Mouse (Mus musculus): ENCODE measurements at regions not wholly inside any gene's neighbourhood (a gene's known extent, or its start where the extent isn't known, plus 50 kb on each side); places are given as distances from the start of the nearest gene placed in this dataset.

DNA sequence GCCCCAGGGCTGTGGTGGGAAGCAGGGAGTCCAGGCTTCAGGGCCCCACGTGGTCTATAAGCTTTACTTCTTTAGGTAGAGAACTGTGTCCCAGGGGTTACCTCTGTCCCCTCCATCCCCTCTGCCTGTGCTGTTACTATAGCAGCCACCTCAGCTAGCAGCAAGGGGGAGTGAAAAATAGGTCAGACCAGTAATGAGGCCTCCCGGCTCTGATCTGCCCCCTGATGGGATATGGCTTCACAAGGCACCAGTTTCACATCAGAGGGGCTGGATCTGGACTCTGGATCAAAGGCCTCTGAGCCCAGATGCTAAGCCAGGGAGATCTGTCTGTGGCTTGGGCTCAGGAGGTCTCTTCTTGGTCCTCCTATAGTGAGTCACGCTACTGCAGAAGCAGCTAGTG lies 184.5 kb downstream of the Matn1 start:
- H3K4me1 ChIP-seq (ENCODE audit: control insufficient read depth, insufficient read depth, low read length), result peaks cover 5% of the 10 kb centered on the region; the same call in 1 of the 2 replicates
- peak overlapping the region; percentile 20; the same call in 1 of the 2 replicates for H3K27ac ChIP-seq (ENCODE audit: low read length)
- 0 out of 2 replicates have a peak, but pooled peaks have one; percentile 42 for ATAC-seq

DNA sequence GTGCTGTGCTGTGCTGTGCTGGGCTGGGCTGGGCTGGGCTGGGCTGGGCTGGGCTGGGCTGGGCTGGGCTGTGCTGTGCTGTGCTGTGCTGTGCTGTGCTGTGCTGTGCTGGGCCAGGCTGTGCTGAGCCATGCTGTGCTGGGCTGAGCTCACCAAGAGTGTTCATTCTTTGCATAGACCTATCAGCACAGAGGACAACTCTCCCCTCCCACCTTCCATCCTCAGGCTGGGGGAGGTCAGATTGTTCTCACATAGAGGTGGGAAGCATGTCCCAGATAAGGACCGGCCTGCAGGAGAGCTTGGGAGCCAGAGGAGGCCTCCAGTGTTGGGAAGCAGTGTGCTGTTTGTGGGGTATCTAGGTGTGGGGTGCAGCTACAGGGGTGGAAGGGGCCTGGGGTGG lies 188.0 kb downstream of the Matn1 start:
- Histone ChIP-seq H3K9ac (ENCODE audit: low read depth, low read length) (no peak overlapping the region), H3K27ac (ENCODE audit: low read length) (no peak overlapping the region), H3K9me3 (replicated peaks; ENCODE audit: control insufficient read depth, low read length, poor library complexity, severe bottlenecking) (no peaks in the 10 kb centered on the region), H3K27me3 (ENCODE audit: control insufficient read depth, insufficient read depth, low read depth, low read length) (no peaks in the 10 kb centered on the region), H3K4me3 (ENCODE audit: low read depth, low read length) (no peak overlapping the region), H3K4me1 (ENCODE audit: control insufficient read depth, insufficient read depth, low read length) (peaks cover 5% of the 10 kb centered on the region; the same call in 1 of the 2 replicates), H3K4me2 (ENCODE audit: low read length) (no peak overlapping the region), H3K36me3 (ENCODE audit: control insufficient read depth, insufficient read depth, low read length) (no peaks in the 10 kb centered on the region)
- no peak for ATAC-seq
- 29% methylated on average over 1 of the region's 1 CpGs for WGBS

More for the DNA sequence above, 184.5 kb downstream of the Matn1 start:
- Histone ChIP-seq H3K36me3 (ENCODE audit: control insufficient read depth, insufficient read depth, low read length) (no peaks in the 10 kb centered on the region), H3K4me2 (ENCODE audit: low read length) (no peak overlapping the region), H3K4me3 (ENCODE audit: low read depth, low read length) (no peak overlapping the region), H3K9ac (ENCODE audit: low read depth, low read length) (no peak overlapping the region), H3K9me3 (replicated peaks; ENCODE audit: control insufficient read depth, low read length, poor library complexity, severe bottlenecking) (no peaks in the 10 kb centered on the region), H3K27me3 (ENCODE audit: control insufficient read depth, insufficient read depth, low read depth, low read length) (no peaks in the 10 kb centered on the region)
- 25% methylated on average over 3 of the region's 3 CpGs for WGBS

DNA sequence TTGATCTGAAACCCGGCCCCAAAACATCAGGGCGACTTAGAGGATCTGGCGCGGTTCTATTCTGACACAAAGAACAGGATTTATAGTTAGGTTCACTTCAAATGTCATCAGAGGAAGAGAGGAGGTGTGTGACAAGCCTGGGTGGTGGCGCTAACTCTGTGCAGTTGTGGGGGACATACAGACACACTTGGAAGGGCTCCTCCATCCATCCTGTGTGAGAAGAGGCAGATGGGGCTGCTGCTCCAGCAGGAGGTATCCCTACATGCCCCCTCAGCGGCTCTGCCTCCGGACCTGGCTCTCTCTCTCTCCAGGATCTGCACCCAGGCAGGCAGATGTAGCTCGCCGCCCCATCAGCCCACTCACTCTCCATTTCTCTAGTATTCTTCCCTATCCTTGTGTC lies 188.6 kb downstream of the Matn1 start:
- 75% methylated on average over 9 of the region's 9 CpGs for whole genome bisulfite sequencing
- Histone ChIP-seq H3K36me3 (ENCODE audit: control insufficient read depth, insufficient read depth, low read length) (no peaks in the 10 kb centered on the region), H3K4me2 (ENCODE audit: low read length) (no peak overlapping the region), H3K4me1 (ENCODE audit: control insufficient read depth, insufficient read depth, low read length) (peaks cover 5% of the 10 kb centered on the region; the same call in 1 of the 2 replicates), H3K27ac (ENCODE audit: low read length) (no peak overlapping the region), H3K9ac (ENCODE audit: low read depth, low read length) (no peak overlapping the region), H3K9me3 (replicated peaks; ENCODE audit: control insufficient read depth, low read length, poor library complexity, severe bottlenecking) (no peaks in the 10 kb centered on the region), H3K27me3 (ENCODE audit: control insufficient read depth, insufficient read depth, low read depth, low read length) (no peaks in the 10 kb centered on the region), H3K4me3 (ENCODE audit: low read depth, low read length) (no peak overlapping the region)
- ATAC-seq, result no peak

DNA sequence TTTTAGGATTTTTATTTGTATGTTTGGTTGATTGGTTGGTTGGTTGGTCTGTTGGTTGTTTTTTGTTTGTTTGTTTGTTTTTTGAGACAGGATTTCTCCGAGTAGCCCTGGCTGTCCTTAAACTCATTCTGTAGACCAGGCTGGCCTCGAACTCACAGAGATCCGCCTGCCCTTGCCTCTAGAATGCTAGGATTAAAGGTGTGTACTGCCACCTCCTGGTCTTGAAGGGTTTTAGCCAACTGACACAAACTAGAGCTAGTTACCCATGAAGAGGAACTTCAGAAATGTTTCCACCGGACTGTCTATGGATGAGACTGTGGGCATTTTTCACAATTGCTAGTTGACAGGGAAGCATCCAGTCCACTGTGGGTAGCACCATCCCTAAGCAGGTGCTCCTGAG lies 191.7 kb downstream of the Matn1 start:
- no peak overlapping the region for H3K9ac ChIP-seq (ENCODE audit: low read depth, low read length)
- no peak overlapping the region for H3K4me3 ChIP-seq (ENCODE audit: low read depth, low read length)
- no peaks in the 10 kb centered on the region for H3K9me3 ChIP-seq (replicated peaks; ENCODE audit: control insufficient read depth, low read length, poor library complexity, severe bottlenecking)
- H3K27me3 ChIP-seq (ENCODE audit: control insufficient read depth, insufficient read depth, low read depth, low read length), result no peaks in the 10 kb centered on the region
- no peaks in the 10 kb centered on the region for H3K36me3 ChIP-seq (ENCODE audit: control insufficient read depth, insufficient read depth, low read length)
- 91% methylated on average over 4 of the region's 4 CpGs for WGBS
- no peak overlapping the region for H3K27ac ChIP-seq (ENCODE audit: low read length)
- H3K4me2 ChIP-seq (ENCODE audit: low read length), result no peak overlapping the region
- no peaks in the 10 kb centered on the region for H3K4me1 ChIP-seq (ENCODE audit: control insufficient read depth, insufficient read depth, low read length)
- ATAC-seq, result no peak

DNA sequence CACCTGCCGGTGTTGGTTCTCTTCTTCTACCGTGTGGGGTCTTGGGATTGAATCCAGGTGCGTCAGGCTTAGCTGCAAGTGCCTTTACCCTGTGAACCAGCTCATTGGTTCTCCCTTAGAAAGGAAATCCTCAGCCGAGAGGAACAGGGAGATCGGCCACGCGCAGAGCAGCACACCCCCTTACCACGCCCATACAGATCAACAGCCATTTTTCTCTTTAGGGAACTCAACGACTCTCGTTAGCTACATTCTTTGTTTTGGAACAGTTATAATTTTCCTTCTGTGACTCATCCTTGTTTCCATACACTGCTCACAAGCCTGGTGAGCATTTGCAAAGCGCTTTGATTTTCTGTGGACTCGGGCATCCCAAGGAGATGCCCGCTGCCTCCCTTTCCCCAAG lies 194.7 kb downstream of the Matn1 start:
- Histone ChIP-seq H3K9ac (ENCODE audit: low read depth, low read length) (no peak overlapping the region), H3K27ac (ENCODE audit: low read length) (no peak overlapping the region), H3K27me3 (ENCODE audit: control insufficient read depth, insufficient read depth, low read depth, low read length) (no peaks in the 10 kb centered on the region; the same call in 1 of the 2 replicates), H3K9me3 (replicated peaks; ENCODE audit: control insufficient read depth, low read length, poor library complexity, severe bottlenecking) (no peaks in the 10 kb centered on the region), H3K4me3 (ENCODE audit: low read depth, low read length) (no peak overlapping the region), H3K4me2 (ENCODE audit: low read length) (no peak overlapping the region), H3K4me1 (ENCODE audit: control insufficient read depth, insufficient read depth, low read length) (peaks cover 4% of the 10 kb centered on the region; the same call in 1 of the 2 replicates), H3K36me3 (ENCODE audit: control insufficient read depth, insufficient read depth, low read length) (no peaks in the 10 kb centered on the region)
- ATAC-seq, result no peak
- 79% methylated on average over 13 of the region's 13 CpGs for WGBS

DNA sequence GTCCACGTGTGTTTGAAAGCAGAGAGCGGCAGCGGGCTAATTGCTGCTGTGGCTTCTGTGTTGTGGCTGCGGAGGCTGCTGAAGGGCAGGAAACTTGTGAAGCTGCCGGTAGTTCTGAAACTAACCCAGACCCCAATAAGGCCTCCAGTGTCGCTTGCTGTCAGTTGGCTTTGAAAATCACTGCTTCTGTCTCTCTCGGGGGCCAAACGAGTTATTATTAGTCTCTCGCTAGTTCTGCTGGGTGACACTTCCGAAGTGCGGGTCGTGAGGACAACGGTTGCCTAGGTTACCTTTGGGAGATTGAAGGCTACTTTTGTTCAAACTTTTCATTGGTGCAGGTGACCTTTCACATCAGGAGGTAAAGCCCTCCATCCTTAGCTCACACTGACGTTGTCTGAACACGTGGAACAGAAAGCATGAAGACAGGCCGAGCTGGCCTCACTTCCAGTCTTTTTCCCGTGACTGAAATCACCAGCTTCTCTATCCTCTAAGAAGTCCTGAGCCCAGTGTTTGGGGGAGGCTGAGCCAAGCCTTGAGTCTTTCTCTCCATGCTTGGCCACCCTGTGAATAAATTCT lies 197.8 kb downstream of the Matn1 start:
- Histone ChIP-seq H3K27me3 (ENCODE audit: control insufficient read depth, insufficient read depth, low read depth, low read length) (no peaks in the 10 kb centered on the region; the same call in 1 of the 2 replicates), H3K4me1 (ENCODE audit: control insufficient read depth, insufficient read depth, low read length) (peaks cover 4% of the 10 kb centered on the region; the same call in 1 of the 2 replicates), H3K36me3 (ENCODE audit: control insufficient read depth, insufficient read depth, low read length) (no peaks in the 10 kb centered on the region), H3K9ac (ENCODE audit: low read depth, low read length) (no peak overlapping the region), H3K27ac (ENCODE audit: low read length) (no peak overlapping the region), H3K9me3 (replicated peaks; ENCODE audit: control insufficient read depth, low read length, poor library complexity, severe bottlenecking) (no peaks in the 10 kb centered on the region), H3K4me2 (ENCODE audit: low read length) (no peak overlapping the region), H3K4me3 (ENCODE audit: low read depth, low read length) (no peak overlapping the region)
- 21% methylated on average over 17 of the region's 17 CpGs for WGBS
- no peak for ATAC-seq

DNA sequence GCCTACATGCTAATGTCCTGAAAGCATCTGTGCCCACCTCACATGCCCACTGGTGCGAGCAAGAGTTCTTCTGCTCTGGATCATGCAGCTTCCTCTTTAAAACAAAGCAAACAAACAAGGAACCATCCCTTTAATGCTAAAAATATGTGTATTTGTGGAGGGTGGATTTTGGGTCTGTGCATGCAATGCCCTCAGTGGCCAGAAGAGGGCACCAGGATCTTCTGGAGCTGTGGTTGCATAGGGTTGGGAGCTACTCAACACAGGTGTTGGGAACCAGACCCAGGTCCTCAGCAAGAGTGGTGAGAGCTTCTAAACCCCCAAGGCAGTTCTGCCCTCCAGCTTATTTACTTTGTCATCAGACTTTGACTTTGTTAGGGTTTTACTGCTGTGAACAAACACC lies 201.3 kb downstream of the Matn1 start:
- Histone ChIP-seq H3K9ac (ENCODE audit: low read depth, low read length) (no peak overlapping the region), H3K27me3 (ENCODE audit: control insufficient read depth, insufficient read depth, low read depth, low read length) (no peaks in the 10 kb centered on the region; the same call in 1 of the 2 replicates), H3K4me2 (ENCODE audit: low read length) (no peak overlapping the region), H3K4me3 (ENCODE audit: low read depth, low read length) (no peak overlapping the region), H3K27ac (ENCODE audit: low read length) (no peak overlapping the region), H3K4me1 (ENCODE audit: control insufficient read depth, insufficient read depth, low read length) (peaks cover 11% of the 10 kb centered on the region), H3K36me3 (ENCODE audit: control insufficient read depth, insufficient read depth, low read length) (no peaks in the 10 kb centered on the region), H3K9me3 (replicated peaks; ENCODE audit: control insufficient read depth, low read length, poor library complexity, severe bottlenecking) (no peaks in the 10 kb centered on the region)
- 67% methylated on average over 1 of the region's 1 CpGs for WGBS
- ATAC-seq, result no peak

DNA sequence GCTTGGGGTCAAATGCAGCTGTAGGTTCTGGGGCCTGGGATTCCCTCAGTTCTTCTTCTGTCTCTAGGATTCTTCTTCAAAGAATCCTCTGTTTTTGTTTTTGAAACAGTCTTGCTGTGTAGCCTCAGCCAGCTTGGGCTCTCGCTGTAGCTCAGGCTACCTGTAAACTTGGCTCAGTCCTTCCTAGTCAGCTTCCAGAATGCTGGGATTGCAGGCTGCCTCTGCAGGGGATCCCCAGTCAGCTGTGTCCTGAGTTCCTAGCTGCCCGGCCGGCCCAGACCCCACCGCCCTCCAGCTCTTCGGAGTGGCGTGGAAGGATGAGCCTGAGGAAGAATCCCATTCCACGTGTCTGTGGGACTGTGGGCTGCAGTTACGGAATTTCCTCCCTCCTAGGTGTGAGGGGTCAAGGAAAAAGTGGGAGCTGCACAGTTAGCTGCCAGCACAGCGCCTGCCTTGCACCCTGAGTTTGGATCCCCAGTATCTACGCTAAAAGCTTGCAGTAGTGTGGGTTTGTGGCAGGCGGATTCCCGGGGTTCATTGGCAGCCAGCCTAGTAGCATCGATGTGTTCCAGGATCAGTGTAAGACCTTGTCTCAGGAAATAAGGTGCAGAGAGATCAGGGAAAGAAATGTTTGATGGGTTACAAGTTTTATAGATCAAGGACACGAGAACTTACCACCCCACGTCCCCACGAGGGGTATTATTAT lies 204.0 kb downstream of the Matn1 start:
- Histone ChIP-seq H3K9ac (ENCODE audit: low read depth, low read length) (no peak overlapping the region), H3K27me3 (ENCODE audit: control insufficient read depth, insufficient read depth, low read depth, low read length) (no peaks in the 10 kb centered on the region), H3K9me3 (replicated peaks; ENCODE audit: control insufficient read depth, low read length, poor library complexity, severe bottlenecking) (no peaks in the 10 kb centered on the region), H3K4me3 (ENCODE audit: low read depth, low read length) (no peak overlapping the region), H3K4me1 (ENCODE audit: control insufficient read depth, insufficient read depth, low read length) (peaks cover 7% of the 10 kb centered on the region), H3K27ac (ENCODE audit: low read length) (peak overlapping the region; percentile 31; the same call in 1 of the 2 replicates), H3K4me2 (ENCODE audit: low read length) (no peak overlapping the region), H3K36me3 (ENCODE audit: control insufficient read depth, insufficient read depth, low read length) (no peaks in the 10 kb centered on the region)
- WGBS, result 61% methylated on average over 16 of the region's 16 CpGs
- ATAC-seq, result no peak

DNA sequence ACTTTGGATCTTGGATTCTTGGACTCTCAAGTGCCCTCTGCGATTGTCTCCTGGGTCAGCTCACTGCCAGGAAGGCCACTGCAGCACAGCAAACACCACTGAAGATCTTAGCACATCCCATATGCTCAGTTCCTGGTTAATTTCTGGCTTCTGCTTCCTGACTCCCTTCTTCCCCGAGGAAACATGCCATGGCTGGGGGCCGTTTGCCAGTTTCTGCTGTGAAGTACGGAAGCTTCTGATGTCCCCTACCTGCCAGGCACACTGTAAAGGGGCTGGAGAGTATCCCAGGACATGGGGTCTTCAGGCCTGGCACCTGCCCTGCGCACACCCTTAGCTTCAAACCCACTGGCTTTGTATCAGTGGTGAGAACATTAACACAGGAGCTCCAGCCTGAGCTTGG lies 205.3 kb downstream of the Matn1 start:
- H3K4me2 ChIP-seq (ENCODE audit: low read length), result no peak overlapping the region
- H3K4me1 ChIP-seq (ENCODE audit: control insufficient read depth, insufficient read depth, low read length), result peaks cover 7% of the 10 kb centered on the region
- H3K9ac ChIP-seq (ENCODE audit: low read depth, low read length), result no peak overlapping the region
- no peak overlapping the region for H3K27ac ChIP-seq (ENCODE audit: low read length)
- no peaks in the 10 kb centered on the region for H3K36me3 ChIP-seq (ENCODE audit: control insufficient read depth, insufficient read depth, low read length)
- WGBS, result 79% methylated on average over 5 of the region's 5 CpGs
- no peak overlapping the region for H3K4me3 ChIP-seq (ENCODE audit: low read depth, low read length)
- no peaks in the 10 kb centered on the region for H3K27me3 ChIP-seq (ENCODE audit: control insufficient read depth, insufficient read depth, low read depth, low read length)
- no peak for ATAC-seq
- H3K9me3 ChIP-seq (replicated peaks; ENCODE audit: control insufficient read depth, low read length, poor library complexity, severe bottlenecking), result no peaks in the 10 kb centered on the region
